Mouse (Mus musculus): Measurements from ENCODE around the gene Gm11565.
"Not testable (repeated sequence)": the region's sequence is repeated elsewhere in the genome, so short reads cannot be mapped to it uniquely, and the experiment has no call there.

Gene Gm11565

DNA sequence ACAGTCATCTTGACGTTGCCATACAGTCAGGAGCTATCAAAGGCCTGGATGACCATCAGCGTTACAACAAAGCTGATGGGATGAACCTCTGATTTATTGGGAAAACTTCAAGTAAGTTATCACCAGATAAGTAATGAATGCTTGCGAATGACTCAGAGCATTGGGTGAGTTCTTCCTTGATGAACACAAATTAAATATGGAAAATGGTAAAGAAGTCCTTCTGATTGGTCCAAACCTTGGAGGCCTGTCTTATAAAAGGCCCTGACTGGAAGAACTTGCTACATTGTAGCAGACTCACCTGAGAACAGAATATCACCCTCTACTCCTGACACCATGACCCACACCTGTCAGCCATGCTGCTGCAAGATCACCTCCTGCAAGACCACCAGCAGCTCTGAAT, at the start of gene Gm11565:
TSS of gene Gm11565 (plus strand) at position 301 of the 400 bp plus-strand sequence.
- no peak for DNase-seq (ENCODE audit: low read depth)

DNA sequence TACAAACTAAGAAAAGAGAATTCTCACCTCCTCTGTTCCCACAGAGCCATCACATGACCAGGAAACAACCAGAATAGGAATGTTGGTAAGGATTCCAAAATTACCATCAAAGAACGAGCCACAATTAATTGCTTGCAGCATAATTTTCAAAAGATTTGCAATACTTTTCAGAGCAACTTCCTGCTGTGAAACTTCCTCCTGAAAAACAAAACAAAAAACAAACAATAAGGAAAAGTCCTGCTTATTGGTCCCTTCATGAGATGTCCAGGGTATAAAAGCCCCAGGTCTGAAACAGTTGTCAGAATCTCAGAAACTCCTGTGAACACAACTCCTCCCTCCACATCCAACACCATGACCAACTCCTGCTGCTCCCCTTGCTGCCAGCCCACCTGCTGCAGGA, 41.5 kb upstream of the Gm11565 start, which contains the start of gene Krtap9-1:
TSS of gene Krtap9-1 (plus strand) at position 301 of the 400 bp plus-strand sequence.
- DNase-seq (ENCODE audit: low read depth) = not testable (repeated sequence)

- not testable (repeated sequence) for DNase-seq (ENCODE audit: low read depth)
Observed at GRCm38 (mm10) chr11:99878887-99879286, 35.7 kb upstream of the Gm11565 start, which contains the start of gene Gm11567. Gene Gm11567 (plus strand): TSS chr11:99879187.

DNA sequence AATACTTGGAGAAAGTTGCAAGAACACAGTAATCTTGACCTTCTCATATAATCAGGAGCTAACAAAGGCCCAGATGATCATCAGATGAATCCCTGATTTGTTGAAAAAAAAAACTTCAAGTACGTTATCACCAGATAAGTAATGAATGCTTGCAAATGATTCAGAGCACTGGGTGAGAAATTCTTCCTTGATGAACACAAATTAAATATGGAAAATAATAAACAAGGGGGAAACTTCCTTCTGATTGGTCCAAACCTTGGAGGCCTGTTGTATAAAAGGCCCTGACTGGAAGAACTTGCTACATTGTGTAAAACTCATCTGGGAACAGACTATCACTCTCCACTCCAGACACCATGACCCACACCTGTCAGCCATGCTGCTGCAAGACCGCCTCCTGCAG, 6.9 kb upstream of the Gm11565 start, which contains the start of gene Krtap31-1:
TSS of gene Krtap31-1 (plus strand) at position 301 of the 400 bp plus-strand sequence.
- no peak for DNase-seq (ENCODE audit: low read depth)

- no peak for DNase-seq (ENCODE audit: low read depth)
Observed at GRCm38 (mm10) chr11:99935991-99936390, 21.4 kb downstream of the Gm11565 start, which contains the start of gene Krtap31-2. Gene Krtap31-2 (plus strand): TSS chr11:99936291.

DNA sequence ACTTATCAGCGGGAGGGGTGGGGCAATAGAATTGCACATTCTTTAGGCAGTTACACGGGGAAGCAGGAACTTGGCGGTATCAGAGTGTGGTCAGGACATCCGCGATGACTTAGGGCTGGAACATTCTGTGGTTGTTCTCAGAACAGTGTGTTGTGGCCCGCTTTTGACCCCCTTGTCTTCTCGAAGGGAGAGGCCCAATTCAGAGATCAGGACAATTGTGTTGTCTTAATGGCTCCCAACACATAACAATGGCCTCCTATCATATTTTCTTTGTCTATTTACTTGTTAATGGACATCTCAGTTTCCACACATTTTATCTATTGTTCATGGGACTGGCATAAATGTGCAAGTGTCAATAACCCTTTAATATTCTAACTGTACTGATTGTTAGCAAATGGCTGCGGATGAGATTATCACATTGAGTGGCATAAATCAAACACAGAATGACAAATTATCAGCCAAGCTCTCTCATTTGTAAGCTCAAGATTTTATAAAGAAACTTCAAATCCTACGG, 23.3 kb downstream of the Gm11565 start:
- no peak for DNase-seq (ENCODE audit: low read depth)

DNA sequence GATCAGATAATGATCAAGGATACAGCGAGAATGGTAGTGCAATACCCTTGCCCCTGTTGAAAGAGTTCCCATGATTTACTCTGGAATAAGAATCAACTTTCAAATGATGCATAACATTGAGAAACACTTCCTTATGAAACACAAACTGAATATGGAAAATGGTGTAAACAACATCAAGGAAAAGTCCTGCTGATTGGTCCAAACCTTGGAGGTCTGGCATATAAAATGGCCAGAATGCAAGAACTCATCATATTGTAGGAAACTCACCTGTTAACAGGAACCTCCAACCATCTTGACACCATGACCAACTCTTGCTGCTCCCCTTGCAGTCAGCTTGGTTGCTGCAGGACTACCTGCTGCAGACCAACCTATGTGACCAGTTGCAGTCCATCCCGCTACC, 33.6 kb downstream of the Gm11565 start, which contains the start of gene Krtap9-5:
TSS of gene Krtap9-5 (plus strand) at position 301 of the 400 bp plus-strand sequence.
- no peak for DNase-seq (ENCODE audit: low read depth)

DNA sequence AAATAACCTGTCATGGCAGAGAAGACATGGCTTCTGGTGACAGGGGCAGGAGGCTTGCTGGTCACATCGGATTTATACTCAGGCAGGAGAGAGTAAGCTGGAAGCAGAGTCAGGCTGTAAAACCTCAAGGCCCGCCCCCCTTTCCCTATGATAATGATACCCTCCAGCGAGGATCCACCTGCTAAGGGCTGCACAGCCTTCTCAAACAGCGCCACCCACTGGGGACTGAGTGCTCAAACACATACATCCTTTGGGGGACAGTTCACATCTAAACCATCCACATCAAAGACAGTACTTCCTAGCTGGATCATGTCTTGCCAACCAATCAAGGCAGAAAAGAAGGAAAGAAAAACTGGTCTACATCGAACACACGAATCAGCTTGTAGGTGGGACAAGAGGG, 49.7 kb downstream of the Gm11565 start:
- no peak for DNase-seq (ENCODE audit: low read depth)

Data from c-Kit-positive CD71-positive TER-119-negative erythroid progenitor cells, embryonic 14.5 days (primary cell).